Mouse (Mus musculus) MEL (cell line): Measurements from ENCODE around the gene Bves.

Experiments used
- CTCF ChIP-seq, 3 experiments: IDR thresholded peaks in 2 of 3; conservative IDR thresholded peaks in 1 of 3; 2 replicates each; pipeline ENCODE4 v1.5.1; 2011 to 2012; ENCODE audit warnings: low read length in 3 of 3, low read depth in 2 of 3, mild to moderate bottlenecking in 2 of 3, improper control_type of control experiment in 1 of 3, inconsistent platforms in 1 of 3, mixed read lengths in 1 of 3, moderate library complexity in 1 of 3; ENCODE audit not compliant: control insufficient read depth in 1 of 3, insufficient read depth in 1 of 3, poor library complexity in 1 of 3, severe bottlenecking in 1 of 3
- EP300 ChIP-seq, 2 experiments: IDR thresholded peaks; 2 replicates each; pipeline ENCODE4 v1.6.1; 2011; ENCODE audit warnings: improper control_type of control experiment in 2 of 2, low read length in 2 of 2, low read depth in 1 of 2, mild to moderate bottlenecking in 1 of 2
- POLR2A ChIP-seq, 2 experiments: IDR thresholded peaks; 2 replicates each; pipeline ENCODE4 v1.6.1; 2011 to 2012; ENCODE audit warnings: low read length in 2 of 2, mild to moderate bottlenecking in 2 of 2, control low read depth in 1 of 2, improper control_type of control experiment in 1 of 2, low read depth in 1 of 2, moderate library complexity in 1 of 2; ENCODE audit not compliant: control insufficient read depth in 1 of 2, insufficient read depth in 1 of 2, poor library complexity in 1 of 2

DNA sequence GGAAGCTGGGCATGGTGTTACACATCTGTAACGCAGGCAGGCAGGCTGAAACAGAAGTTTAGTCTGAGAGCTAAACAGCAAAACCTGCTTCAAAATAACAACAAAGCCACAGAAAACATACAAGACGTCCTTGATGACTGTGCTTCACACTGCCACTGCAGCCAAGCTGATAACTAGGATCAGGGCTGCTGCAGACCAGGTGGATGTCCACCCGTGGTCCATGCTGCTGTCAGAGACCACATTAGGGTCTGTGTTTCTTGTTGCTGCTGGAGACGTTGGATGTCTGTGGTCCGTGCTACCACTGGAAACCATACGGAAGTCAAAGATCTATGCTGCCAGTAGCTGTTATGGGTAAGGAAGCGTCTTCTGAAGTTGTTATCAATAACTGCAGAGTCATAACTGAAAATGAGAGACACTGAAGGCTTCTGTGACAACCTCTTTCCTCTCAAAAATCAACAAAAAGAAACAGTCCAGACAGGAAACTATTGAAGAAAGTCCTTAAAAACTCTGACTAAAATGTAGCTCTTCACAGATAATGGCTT is 64.2 kb downstream of the Bves start:
- TF ChIP-seq POLR2A (IDR thresholded peaks at IDR 0.05; ENCODE audit: control insufficient read depth in 1 of 2, insufficient read depth in 1 of 2, low read depth in 1 of 2, low read length in 2 of 2, poor library complexity in 1 of 2) (no peak), CTCF (IDR thresholded peaks at IDR 0.05 in 2 of 3, conservative IDR thresholded peaks at IDR 0.05 in 1 of 3; ENCODE audit: control insufficient read depth in 1 of 3, insufficient read depth in 1 of 3, low read depth in 2 of 3, low read length in 3 of 3, poor library complexity in 1 of 3, severe bottlenecking in 1 of 3) (no peak), EP300 (IDR thresholded peaks at IDR 0.05; ENCODE audit: low read depth in 1 of 2, low read length in 2 of 2) (peak; percentile 39 to 49; a peak in 3 of 4 replicates)
